Mouse (Mus musculus): ENCODE data around the gene Myog.

Gene Myog

DNA sequence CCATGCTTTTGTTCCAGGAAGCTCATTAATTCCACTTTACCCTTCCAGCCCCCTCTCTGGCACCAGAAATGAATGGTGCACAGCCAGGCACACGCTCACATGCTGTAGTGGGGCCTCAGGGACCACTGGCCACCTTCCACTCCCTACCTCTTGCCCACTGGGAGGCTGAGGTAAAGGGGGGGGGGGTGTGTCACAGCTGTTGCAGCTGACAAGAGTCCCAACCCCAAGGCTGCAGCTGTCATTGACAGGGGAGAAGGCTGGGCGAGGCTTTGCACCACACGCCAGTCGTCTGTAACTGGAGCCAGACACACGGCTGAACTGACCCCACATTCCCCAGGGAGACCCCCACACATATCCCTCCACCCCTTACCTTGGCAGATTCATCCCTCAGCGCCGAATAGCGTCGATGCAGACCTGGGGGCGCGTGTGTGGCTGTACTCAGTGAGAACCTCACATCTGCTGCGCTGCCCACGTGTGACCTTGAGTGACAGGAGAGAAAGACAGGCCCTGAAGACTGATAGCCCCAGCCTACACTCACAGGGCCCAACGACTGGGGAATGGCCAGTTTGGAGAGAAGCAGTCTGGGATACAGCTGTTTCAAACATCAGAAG, 31.0 kb downstream of the Myog start:
- CTCF ChIA-PET = no interaction called here

DNA sequence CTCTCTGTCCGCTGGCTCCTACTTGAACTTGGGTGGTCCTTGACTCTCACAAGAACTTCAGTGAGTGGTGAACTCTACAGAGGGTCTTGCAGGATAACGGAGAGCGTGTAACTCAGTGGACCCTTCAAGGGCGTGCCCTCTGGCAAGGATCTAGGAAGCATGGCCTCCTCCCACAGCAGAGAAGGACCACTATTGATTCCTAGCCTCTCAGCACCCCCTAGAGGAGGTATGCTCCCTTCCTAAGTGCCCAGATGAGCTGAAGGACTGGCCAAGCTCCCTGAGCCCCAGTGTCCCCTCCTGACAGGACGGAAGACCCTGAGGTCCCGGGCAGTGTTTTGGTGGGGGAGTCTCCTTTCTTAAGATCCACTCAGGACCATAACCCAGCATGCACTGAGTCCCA, 32.8 kb downstream of the Myog start:
- CTCF ChIA-PET = no interaction called here

DNA sequence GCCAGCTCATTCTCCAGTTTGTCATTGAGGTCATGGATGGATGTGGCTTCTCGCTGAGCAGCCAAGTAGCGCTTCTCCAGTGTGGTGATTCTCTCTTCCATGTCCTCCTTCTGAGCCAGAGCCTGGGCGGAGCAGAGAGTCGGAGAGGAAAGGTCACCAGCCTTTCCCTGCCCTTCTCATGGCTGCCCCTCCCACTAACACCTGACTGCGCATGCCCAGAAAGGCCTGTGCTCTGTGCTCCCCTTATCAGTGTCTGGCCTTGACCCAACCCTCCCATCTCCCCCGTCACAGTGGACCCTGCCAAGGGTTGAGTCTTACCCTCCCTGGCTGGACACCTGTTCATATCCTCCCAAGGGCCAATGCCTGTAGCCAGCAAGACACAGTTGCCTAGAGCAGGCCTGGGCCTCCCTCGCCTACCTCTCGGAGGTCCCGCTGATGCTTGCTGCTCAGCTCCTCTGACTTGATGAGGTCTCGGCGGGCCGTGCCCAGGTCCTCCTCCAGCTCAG, 37.1 kb downstream of the Myog start:
- CTCF ChIA-PET = no interaction called here

DNA sequence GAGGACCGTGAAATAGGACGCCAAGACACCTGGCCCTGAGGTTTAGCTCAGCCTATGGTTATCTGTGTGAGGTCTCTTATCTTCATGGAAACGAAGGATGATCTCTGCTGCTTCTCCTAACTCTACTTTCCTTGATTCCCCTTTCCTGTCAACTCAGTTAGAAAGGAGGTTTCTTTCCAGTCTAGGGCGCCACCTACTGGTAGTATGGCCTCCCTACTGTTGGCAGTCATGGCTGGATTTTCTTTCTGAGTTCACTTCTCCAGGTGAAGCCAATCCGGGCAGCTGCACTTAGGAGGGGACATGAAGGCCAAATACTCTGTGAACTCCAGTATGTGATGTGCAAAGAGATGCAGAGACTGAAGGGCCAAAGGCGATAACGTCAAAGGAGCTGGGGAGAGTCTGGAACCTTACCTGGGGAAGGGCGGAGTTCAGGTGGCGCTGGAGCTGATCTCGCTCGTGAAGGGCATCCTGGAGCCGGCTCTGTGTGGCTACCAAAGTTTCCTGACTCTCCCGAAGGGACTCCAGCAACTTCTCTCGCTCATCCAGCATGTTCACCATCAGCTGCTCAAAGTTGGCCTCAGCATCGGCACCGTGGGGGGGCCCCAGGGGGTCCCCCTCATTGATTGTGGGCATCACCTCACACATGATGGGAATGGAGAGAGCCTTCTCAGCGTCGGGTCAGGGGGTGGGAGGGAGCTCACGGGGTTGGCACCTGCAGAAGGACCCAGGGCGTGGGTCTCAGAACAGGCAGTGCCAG, 42.3 kb downstream of the Myog start:
- CTCF ChIA-PET = interaction anchor here (1.1 kb wide), 1 partner anchor 9 kb away, joined by 3 read pairs; no protein-coding TSS in a partner anchor

DNA sequence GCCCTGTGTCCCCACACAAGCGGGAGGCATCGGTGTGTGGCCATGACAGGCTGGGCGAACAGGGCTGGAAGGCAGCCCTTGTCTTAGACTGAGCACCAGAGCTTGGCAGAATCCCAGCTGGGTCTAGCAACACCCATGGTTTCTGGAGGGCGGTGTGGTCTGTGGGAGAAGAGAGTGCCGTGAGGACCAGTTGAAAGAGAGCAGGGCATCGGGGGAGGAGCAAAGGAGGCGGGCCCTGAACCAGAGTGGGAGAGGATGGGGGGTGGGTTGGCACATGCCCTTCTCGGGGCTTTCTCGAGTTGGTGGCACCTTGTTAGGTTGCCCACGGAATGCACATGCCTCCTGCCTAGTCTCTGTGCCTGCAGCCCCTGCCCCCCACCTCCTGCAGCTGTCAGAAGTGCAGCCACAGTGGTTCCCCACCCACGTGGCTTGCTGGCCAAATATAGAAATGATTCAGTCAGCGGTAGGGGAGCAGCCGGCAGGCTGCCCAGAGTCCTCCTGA, 43.0 kb downstream of the Myog start, which contains the start of gene Ppfia4:
TSS of gene Ppfia4 (minus strand) at position 159 of the 502 bp plus-strand sequence.
- CTCF ChIA-PET = interaction anchor here (0.5 to 1.1 kb wide), 2 partner anchors 9 to 60 kb away, joined by 3 to 8 read pairs; no protein-coding TSS in a partner anchor

DNA sequence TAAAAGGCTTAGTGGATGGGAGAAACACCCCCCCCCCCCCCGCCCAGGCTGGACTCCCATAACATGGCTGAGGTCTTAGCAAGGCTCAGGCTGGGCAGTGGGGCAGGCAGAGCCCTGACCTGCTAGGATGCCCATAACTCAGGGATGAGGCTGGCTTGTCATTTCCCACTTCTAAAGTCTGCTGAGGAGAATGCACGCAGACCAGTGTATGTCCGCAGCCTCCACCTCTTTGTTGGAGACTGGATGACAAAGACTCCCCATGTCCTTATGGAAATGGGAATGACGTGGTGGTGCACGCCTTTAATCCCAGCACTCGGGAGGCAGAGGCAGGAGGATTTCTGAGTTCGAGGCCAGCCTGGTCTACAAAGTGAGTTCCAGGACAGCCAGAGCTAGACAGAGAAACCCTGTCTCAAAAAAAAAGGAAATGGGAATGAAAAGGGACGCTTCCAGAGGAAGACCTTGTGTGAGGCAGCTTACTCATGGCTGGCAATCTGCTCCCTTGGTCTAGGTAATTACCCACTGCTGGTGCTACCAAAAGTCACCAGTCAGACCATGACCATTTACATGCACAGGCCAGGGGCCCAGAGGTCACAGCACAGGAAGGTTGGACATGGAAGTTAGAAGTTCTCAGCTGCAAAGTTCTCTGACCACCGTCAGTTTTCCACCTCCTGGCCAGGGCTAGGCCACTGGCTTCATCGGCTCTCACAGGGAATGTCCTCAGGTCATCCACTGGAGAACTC, 43.8 kb downstream of the Myog start:
- CTCF ChIA-PET = interaction anchor here (0.5 kb wide), 1 partner anchor 59 kb away, joined by 8 read pairs; no protein-coding TSS in a partner anchor

DNA sequence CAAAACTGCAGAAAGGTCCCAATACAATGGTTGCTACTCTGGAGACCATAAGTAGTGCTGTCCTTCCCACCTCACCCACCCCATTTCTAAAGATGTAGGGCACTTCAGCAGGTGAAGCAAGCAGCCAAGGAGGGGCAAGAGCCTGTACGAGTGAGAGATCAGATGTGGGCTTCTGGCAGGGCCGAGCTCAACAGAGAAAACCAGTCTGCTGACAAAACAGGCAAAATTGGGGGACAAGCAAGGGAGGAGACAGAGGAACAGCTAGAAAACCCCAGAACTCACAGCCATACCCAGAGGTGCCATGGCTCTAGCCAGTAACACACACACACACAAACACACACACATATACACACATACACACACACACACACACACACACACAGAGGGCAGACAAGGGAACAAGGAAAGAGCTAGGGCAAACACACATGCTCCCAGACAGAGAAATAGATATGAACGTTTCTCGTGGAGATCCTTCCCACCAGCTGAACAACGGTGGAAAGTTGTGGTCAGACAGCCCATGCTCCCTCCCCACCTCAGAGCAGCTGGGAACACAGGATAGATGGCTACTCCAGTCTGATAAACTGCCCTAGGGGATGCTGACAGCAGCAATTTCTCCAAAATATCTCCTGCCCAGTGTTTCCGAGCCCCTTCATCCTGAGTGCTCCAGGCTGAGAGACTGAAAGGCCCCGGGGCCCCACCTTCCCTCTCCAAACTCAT, 44.5 kb downstream of the Myog start:
- CTCF ChIA-PET = no interaction called here

DNA sequence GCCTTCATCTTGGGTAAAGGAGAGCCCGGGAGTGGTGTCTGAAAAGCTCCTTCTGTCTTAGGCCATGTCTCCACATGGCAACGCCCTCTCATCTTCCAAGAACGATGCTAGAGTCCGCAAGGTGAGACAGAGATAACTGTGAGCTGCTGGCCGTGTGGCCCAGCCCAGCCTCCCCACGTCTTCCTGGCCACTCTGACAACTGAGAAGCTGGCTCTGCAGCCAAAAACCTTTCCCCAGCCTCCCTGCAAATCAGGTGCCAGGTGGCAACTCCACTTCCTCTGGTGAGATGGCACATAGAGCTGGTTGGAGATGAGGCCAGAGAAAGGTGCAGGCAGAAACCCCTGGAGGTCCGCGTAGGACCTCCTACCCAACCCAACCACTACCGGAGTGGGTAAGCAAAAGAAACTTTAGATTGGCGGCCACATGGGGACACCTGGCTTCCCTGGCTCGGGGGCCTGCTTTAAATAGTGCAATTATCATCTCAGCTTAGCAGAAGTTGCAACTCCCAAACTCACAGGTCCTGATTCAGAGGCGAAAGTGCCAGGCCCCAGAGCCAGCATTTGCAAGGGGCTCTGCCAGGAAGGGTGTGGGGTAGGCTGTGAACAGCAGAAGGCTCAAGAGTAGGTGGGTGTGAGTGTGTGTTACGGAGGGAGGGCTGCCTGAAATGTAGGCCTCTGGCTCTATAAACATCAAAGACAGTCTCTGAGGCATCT, 45.6 kb downstream of the Myog start:
- CTCF ChIA-PET = no interaction called here

DNA sequence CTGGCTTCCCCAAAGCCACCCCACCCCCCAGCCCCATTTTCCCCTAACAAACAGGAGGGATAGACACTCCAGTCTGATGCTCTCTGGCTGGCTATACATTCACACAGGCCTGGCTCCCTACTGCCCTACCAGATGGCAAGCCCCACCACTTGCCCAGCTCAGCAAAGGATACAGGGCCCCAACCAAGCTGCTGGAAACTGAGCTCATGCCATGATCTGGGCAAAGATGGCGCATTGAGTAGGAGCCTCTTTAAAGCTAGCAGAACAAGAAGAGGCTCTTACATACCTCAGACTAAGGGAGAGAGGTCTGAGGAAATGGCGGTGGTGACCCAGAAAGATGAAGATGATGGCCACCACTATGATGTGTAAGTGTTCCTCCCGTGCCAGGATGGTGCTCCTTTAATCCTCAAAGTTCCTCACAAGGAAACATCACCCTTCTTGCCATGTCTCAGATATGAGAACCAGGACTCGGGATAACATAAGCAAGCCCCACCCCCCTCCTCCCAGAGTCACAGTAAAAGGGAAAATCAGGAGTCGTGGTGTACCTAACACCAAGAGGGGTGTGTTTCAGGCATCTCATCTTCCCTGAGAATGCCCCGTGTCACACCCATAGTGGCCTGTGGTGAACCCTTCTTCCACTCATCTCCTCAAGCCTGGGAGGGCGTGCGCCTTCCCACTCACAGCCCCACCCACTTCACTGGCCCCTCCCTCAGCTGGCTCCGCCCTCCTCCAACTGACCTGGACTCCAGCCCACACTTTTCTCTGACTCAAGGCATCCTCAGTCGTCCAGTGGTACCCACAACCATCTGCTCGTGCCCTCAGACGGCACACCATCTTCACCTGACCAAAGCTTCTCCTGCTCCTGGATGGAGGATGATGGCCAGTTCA, 46.4 kb downstream of the Myog start:
- CTCF ChIA-PET = no interaction called here

DNA sequence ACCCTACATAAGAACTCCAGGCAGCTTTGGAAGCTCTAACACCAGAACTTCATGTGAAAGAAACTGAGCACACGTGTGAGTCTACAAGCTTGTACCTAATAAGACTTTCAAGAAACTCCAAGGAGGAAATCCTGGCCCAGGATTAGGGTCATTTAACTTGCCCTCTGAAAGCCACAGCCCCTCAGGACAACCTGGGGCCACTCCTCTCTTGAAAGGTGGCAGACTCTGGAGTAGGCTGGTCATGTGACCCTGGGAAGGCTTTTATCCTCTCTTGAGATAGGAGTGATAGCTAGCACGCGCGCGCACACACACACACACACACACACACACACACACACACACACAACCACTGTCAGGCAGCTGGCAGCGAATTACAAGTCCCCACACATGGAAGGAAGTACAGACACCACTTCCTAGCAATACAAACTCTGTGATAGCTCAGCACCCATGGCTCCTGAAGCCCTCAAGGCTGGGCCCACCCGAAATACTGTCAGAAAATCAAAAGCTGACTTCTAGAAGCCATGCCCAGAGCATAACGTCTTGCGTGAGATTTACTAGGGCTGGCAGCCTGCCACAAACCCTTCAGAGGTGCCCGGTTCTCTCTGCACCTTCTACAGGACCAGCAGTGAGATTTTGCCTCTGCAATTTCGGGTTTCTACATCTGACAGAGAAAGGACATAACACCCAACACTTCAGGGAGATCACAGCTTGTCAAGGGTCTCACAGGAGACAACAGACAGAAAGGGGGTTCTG, 47.3 kb downstream of the Myog start:
- CTCF ChIA-PET = no interaction called here

DNA sequence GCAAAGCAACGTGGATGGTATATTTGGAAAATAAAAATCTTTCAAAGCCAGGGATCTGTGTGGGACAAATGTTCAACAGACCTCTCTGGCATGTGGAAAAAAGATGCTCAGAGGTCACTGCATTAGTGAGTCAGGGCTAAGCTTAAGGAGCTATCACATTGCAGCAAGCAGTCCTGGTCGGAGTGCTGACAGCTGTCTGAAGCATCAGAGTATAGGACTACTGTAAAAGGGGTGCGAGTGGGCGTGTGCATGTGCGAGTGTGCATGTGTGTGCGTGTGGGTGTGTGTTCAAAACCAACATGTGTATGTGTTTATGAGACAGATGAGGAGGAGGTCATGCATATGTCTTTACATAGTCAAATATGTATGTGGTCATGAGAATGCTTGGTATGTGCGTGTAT, 49.4 kb downstream of the Myog start:
- CTCF ChIA-PET = no interaction called here

DNA sequence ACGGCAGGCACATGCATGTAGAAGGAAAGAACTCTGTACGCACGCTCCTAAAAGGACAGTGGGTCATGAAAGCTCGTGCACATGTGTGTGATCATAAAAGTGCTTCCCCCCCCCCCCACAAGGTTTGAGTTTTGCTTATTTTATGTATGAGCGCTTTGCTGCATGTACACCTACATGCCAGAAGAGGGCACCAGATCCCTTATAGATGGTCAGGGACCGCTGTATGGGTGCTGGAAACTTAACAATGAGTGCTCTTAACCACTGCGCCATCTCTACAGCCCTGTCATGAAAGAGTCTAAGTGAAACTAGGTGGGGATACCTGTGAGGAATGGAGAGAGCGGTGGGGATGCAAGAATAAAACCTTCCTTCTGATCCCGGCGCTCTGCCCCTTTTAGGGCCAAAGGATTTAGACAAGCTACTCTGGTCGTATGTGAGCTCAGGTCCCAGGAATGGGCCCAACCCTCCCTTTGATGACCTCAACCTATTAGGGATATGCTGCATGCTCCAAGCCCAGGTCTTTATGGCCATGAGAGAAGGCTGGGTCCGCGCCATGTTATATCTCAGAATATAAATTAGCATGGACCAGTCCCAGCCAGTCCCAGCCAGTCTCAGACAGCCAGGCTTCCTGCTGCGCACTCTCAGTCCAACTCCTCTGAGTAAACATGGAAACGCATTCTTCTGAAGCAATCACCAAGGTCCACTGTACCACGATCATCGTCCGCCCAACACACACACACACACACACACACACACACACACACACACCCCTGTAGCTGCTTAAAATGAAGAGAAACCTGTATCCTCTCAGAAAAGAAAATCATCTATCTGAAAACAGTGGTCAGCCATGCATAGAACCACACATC, 50.2 kb downstream of the Myog start:
- CTCF ChIA-PET = interaction anchor here (0.6 kb wide), 1 partner anchor 163 kb away, joined by 4 read pairs; no protein-coding TSS in a partner anchor

DNA sequence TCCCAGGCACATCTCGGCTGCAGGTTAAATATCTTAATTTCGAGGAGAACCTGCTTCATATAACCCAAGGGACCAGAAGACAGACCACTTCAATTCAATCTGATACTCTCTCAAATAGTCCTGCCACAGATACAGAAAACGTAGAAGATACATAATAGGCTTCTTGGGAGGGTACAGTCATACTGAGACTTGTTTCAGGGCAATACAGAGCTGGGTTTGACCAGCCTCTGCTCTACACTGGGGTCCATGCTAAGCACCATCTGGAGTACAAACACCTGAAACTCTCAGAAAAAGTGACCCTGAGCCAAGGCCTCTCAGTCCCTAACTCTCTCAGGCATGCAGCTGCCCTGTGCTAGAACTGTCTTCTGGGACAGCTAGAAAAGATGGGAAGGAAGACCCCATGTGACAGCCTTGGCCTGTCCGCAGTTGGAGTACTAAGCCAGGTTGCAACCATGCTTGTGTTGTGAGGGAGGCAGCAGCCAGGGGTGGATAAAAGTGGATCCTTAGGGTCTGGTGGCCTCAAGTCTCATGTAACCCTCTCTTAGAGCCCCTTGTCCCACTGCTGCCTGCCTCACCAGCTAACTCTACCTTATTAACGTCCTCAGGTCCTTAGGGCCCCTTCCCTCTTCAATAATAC, 52.0 kb downstream of the Myog start:
- CTCF ChIA-PET = no interaction called here
